Mouse (Mus musculus) heart, adult 2 months (tissue): ENCODE data around the gene Actbl2.

Source experiments
- CTCF ChIP-seq: fragments of 200-600 bp; IDR thresholded peaks from 2 replicates; pipeline ENCODE4 v1.8.1; 2022; ENCODE audit warnings: antibody characterized with exemption, mild to moderate bottlenecking, moderate library complexity
- EP300 ChIP-seq: fragments of 200-500 bp; IDR thresholded peaks from 2 replicates; pipeline ENCODE4 v1.6.1; 2011; ENCODE audit warnings: low read depth, low read length, control low read depth; ENCODE audit not compliant: insufficient read depth
- POLR2A ChIP-seq: fragments of 200-500 bp; IDR thresholded peaks from 2 replicates; pipeline ENCODE4 v1.6.1; 2011; ENCODE audit warnings: mild to moderate bottlenecking, low read depth, low read length, control low read depth; ENCODE audit not compliant: insufficient read depth

GRCm38 (mm10) chr13:111228768-111229167 lies 26.0 kb upstream of the Actbl2 start:
- TF ChIP-seq POLR2A (no peak), CTCF (no peak), EP300 (no peak)
